Mouse (Mus musculus): ENCODE results near the gene Sh2d7.

Sh2d7 gene

GRCm38 (mm10) chr9:54538684-54539083, at the start of gene Sh2d7:
Gene Sh2d7, plus strand, starts transcription at chr9:54538984.
- no peak for DNase-seq

- no peak for DNase-seq
Measured at GRCm38 (mm10) chr9:54489599-54489998, 49.2 kb upstream of the Sh2d7 start.

GRCm38 (mm10) chr9:54490431-54490830, 48.4 kb upstream of the Sh2d7 start:
- no peak for DNase-seq

GRCm38 (mm10) chr9:54499291-54499690, 39.5 kb upstream of the Sh2d7 start:
- no peak for DNase-seq

- DNase-seq, result no peak
Measured at GRCm38 (mm10) chr9:54499791-54500190, 39.0 kb upstream of the Sh2d7 start.

- peak; percentile 12 for DNase-seq
Measured at GRCm38 (mm10) chr9:54500832-54501452, 37.8 kb upstream of the Sh2d7 start.

GRCm38 (mm10) chr9:54501453-54502110, 37.2 kb upstream of the Sh2d7 start, which contains the start of gene Dmxl2:
Gene Dmxl2, minus strand, starts transcription at chr9:54501626.
- peak; percentile 81 for DNase-seq

GRCm38 (mm10) chr9:54502111-54502495, 36.7 kb upstream of the Sh2d7 start:
- no peak for DNase-seq

- DNase-seq, result no peak
Measured at GRCm38 (mm10) chr9:54502873-54503272, 35.9 kb upstream of the Sh2d7 start.

- no peak for DNase-seq
Measured at GRCm38 (mm10) chr9:54515991-54516390, 22.8 kb upstream of the Sh2d7 start.

GRCm38 (mm10) chr9:54518921-54519320, 19.9 kb upstream of the Sh2d7 start:
- no peak for DNase-seq

- DNase-seq, result no peak
Measured at GRCm38 (mm10) chr9:54520286-54520685, 18.5 kb upstream of the Sh2d7 start.

GRCm38 (mm10) chr9:54527694-54528093, 11.1 kb upstream of the Sh2d7 start:
- no peak for DNase-seq

GRCm38 (mm10) chr9:54529950-54530349, 8.8 kb upstream of the Sh2d7 start:
- no peak for DNase-seq

- no peak for DNase-seq
Measured at GRCm38 (mm10) chr9:54530836-54531235, 7.9 kb upstream of the Sh2d7 start.

- DNase-seq, result no peak
Measured at GRCm38 (mm10) chr9:54531421-54531820, 7.4 kb upstream of the Sh2d7 start.

- no peak for DNase-seq
Measured at GRCm38 (mm10) chr9:54532926-54533325, 5.9 kb upstream of the Sh2d7 start.

- no peak for DNase-seq
Measured at GRCm38 (mm10) chr9:54533975-54534374, 4.8 kb upstream of the Sh2d7 start.

GRCm38 (mm10) chr9:54536236-54536635, 2.5 kb upstream of the Sh2d7 start:
- DNase-seq, result no peak

GRCm38 (mm10) chr9:54537030-54537429, 1.8 kb upstream of the Sh2d7 start:
- DNase-seq, result no peak

GRCm38 (mm10) chr9:54537480-54537879, 1.3 kb upstream of the Sh2d7 start:
- no peak for DNase-seq

GRCm38 (mm10) chr9:54538244-54538643, 540 bp upstream of the Sh2d7 start:
- no peak for DNase-seq

GRCm38 (mm10) chr9:54540801-54541200, 2.0 kb downstream of the Sh2d7 start:
- DNase-seq, result no peak

GRCm38 (mm10) chr9:54544212-54544953, 5.6 kb downstream of the Sh2d7 start:
- no peak for DNase-seq

Measured in liver (tissue).